Mouse (Mus musculus): ENCODE results near the gene Mepce. TPM values are rescaled to one million over a fixed set of nuclear protein-coding genes. Genes with fewer than 3 reads are reported as not detected.

Mepce gene
- polyA plus RNA-seq, 1 experiment from 2014 or later: 17.0 TPM

DNA sequence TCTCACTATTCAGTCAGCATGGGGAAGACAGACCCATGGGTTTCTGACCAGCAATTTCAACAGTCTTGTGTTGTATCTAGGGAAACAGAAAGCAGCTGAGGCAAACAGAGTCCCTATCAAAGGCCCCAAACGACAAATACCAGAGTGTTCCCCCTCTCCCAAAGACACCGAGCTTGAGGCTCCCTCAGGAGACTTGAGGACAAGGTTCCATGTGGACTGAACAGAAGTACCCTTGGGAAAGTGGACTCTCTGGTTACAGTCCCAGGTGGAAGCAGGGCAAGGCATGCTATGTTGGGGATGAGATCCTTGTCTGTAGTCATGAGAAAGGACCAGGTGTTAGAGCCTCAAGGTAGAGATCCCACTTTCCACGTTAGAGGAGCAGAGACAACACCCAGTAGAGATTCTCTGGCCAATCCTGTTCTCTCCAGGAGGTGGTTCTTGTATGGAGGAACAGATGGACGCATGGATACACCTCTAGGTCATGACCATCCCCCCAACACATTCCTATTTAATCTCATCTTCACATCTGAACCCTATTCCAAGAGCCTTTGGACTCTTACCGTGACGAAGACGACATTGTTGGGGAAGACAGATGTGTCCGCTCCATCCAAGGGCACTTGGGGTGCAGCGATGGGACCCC lies 3.4 kb downstream of the Mepce start:
- Histone ChIP-seq H3K4me2 (ENCODE audit: low read depth, low read length) (peak overlapping the region; percentile 76), H3K4me1 (ENCODE audit: control insufficient read depth, insufficient read depth, low read length) (peaks cover 36% of the 10 kb centered on the region), H3K9me3 (ENCODE audit: control insufficient read depth, low read length) (no peaks in the 10 kb centered on the region), H3K27me3 (ENCODE audit: control insufficient read depth, insufficient read depth, low read length) (no peaks in the 10 kb centered on the region), H3K27ac (ENCODE audit: low read depth, low read length) (no peak overlapping the region), H3K36me3 (ENCODE audit: control insufficient read depth, insufficient read depth, low read length) (peaks cover 26% of the 10 kb centered on the region; the same call in 1 of the 2 replicates), H3K4me3 (ENCODE audit: low read depth, low read length) (peak overlapping the region; percentile 82), H3K9ac (replicated peaks; ENCODE audit: low read depth, low read length) (peak overlapping the region; percentile 50)
- WGBS: 74% methylated on average over 9 of the region's 9 CpGs
- no peak for ATAC-seq (ENCODE audit: low read depth)

DNA sequence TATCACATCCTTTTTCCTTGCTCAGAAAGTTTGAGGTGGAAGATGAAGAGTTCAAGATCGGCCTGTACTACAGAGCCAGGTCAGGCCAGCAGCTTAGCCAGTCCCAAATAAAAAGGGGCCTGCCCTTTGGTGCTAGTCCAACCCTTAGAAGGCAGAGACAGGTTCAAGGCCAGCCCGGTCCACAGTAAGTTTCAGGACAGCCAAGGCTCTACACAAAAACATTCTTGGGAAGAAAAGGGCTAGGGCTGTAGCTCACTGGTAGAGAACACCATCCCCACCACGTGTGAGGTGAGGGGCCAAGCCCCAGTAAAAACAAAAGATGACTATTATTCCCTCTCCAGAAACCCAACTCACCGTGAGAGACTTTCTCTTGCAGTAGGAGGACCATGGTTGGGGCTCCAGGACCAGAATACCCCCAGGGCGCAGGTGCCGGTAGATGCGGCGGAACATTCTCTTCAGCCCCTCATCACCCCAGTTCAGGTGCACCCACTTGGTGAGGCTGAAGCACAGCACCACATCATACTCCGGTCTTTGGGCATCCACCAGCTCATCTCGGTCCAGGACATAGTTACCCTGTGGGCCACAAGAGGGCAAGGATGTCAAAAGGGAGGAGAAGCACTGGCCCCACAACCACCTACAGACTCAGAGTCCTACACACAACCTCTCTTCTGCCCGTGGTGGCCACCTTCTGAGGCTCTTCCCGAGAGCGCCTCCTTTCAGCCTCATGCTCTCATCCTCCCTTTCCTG lies 4.5 kb downstream of the Mepce start:
- no peak for ATAC-seq (ENCODE audit: low read depth)
- peak overlapping the region; percentile 82 for H3K4me3 ChIP-seq (ENCODE audit: low read depth, low read length)
- 87% methylated on average over 13 of the region's 13 CpGs for WGBS
- H3K27me3 ChIP-seq (ENCODE audit: control insufficient read depth, insufficient read depth, low read length): no peaks in the 10 kb centered on the region
- H3K27ac ChIP-seq (ENCODE audit: low read depth, low read length): no peak overlapping the region
- no peaks in the 10 kb centered on the region for H3K9me3 ChIP-seq (ENCODE audit: control insufficient read depth, low read length)
- peaks cover 26% of the 10 kb centered on the region; the same call in 1 of the 2 replicates for H3K36me3 ChIP-seq (ENCODE audit: control insufficient read depth, insufficient read depth, low read length)
- H3K4me2 ChIP-seq (ENCODE audit: low read depth, low read length): peak overlapping the region; percentile 76
- H3K9ac ChIP-seq (replicated peaks; ENCODE audit: low read depth, low read length): peak overlapping the region; percentile 50
- H3K4me1 ChIP-seq (ENCODE audit: control insufficient read depth, insufficient read depth, low read length): peaks cover 36% of the 10 kb centered on the region

DNA sequence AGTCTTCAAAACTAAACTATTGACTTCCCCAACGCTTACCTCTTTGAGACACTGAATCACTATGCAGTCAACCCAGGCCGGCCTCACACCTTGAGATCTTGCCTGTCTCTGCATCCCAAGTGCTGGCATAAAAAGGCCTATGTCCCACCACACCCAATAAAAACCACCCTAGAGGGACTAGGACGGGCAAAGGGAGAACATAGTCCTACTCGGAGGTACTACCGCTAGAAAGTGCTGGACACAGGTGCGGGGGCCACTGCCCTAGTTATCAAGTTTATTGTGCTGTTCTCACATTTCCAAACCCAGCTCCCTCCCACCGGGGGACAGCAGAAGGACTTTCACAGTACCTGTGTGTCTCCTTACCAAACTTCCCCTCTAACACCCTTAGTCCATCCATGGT lies 5.8 kb downstream of the Mepce start:
- no peak overlapping the region for H3K9ac ChIP-seq (replicated peaks; ENCODE audit: low read depth, low read length)
- no peak overlapping the region for H3K4me2 ChIP-seq (ENCODE audit: low read depth, low read length)
- H3K9me3 ChIP-seq (ENCODE audit: control insufficient read depth, low read length): no peaks in the 10 kb centered on the region
- ATAC-seq (ENCODE audit: low read depth): no peak
- H3K4me3 ChIP-seq (ENCODE audit: low read depth, low read length): no peak overlapping the region
- peaks cover 26% of the 10 kb centered on the region; the same call in 1 of the 2 replicates for H3K36me3 ChIP-seq (ENCODE audit: control insufficient read depth, insufficient read depth, low read length)
- no peaks in the 10 kb centered on the region for H3K27me3 ChIP-seq (ENCODE audit: control insufficient read depth, insufficient read depth, low read length)
- no peak overlapping the region for H3K27ac ChIP-seq (ENCODE audit: low read depth, low read length)
- 95% methylated on average over 7 of the region's 7 CpGs for WGBS
- peaks cover 36% of the 10 kb centered on the region for H3K4me1 ChIP-seq (ENCODE audit: control insufficient read depth, insufficient read depth, low read length)

- Histone ChIP-seq H3K27ac (ENCODE audit: low read depth, low read length) (peak overlapping the region; percentile 71), H3K9ac (replicated peaks; ENCODE audit: low read depth, low read length) (peak overlapping the region; percentile 90), H3K36me3 (ENCODE audit: control insufficient read depth, insufficient read depth, low read length) (peaks cover 22% of the 10 kb centered on the region; the same call in 1 of the 2 replicates), H3K4me1 (ENCODE audit: control insufficient read depth, insufficient read depth, low read length) (peaks cover 26% of the 10 kb centered on the region), H3K4me2 (ENCODE audit: low read depth, low read length) (peak overlapping the region; percentile 96), H3K4me3 (ENCODE audit: low read depth, low read length) (peak overlapping the region; percentile 90), H3K27me3 (ENCODE audit: control insufficient read depth, insufficient read depth, low read length) (no peaks in the 10 kb centered on the region), H3K9me3 (ENCODE audit: control insufficient read depth, low read length) (no peaks in the 10 kb centered on the region)
- under 1% methylated on average over 75 of the region's 83 CpGs for WGBS
- peak; percentile 19; the same call in 1 of the 2 replicates for ATAC-seq (ENCODE audit: low read depth)
Measured at GRCm38 (mm10) chr5:137779053-137779933, 8.2 kb downstream of the Mepce start.

GRCm38 (mm10) chr5:137778635-137779034 lies 8.8 kb downstream of the Mepce start, which contains the start of gene Ppp1r35:
Ppp1r35 (plus strand) TSS chr5:137778849.
- 0% methylated on average over 31 of the region's 31 CpGs for WGBS
- peak within 1 kb of the TSS; percentile 71 for H3K27ac ChIP-seq (ENCODE audit: low read depth, low read length)
- H3K9ac ChIP-seq (replicated peaks; ENCODE audit: low read depth, low read length): peak within 1 kb of the TSS; percentile 90
- ATAC-seq (ENCODE audit: low read depth): peak; percentile 96
- peak within 1 kb of the TSS; percentile 96 for H3K4me2 ChIP-seq (ENCODE audit: low read depth, low read length)
- H3K4me3 ChIP-seq (ENCODE audit: low read depth, low read length): peak within 1 kb of the TSS; percentile 90
- H3K27me3 ChIP-seq (ENCODE audit: control insufficient read depth, insufficient read depth, low read length): no peaks in the 10 kb centered on the region
- no peaks in the 10 kb centered on the region for H3K9me3 ChIP-seq (ENCODE audit: control insufficient read depth, low read length)
- H3K4me1 ChIP-seq (ENCODE audit: control insufficient read depth, insufficient read depth, low read length): peaks cover 19% of the 10 kb centered on the region
- H3K36me3 ChIP-seq (ENCODE audit: control insufficient read depth, insufficient read depth, low read length): peaks cover 19% of the 10 kb centered on the region; the same call in 1 of the 2 replicates

DNA sequence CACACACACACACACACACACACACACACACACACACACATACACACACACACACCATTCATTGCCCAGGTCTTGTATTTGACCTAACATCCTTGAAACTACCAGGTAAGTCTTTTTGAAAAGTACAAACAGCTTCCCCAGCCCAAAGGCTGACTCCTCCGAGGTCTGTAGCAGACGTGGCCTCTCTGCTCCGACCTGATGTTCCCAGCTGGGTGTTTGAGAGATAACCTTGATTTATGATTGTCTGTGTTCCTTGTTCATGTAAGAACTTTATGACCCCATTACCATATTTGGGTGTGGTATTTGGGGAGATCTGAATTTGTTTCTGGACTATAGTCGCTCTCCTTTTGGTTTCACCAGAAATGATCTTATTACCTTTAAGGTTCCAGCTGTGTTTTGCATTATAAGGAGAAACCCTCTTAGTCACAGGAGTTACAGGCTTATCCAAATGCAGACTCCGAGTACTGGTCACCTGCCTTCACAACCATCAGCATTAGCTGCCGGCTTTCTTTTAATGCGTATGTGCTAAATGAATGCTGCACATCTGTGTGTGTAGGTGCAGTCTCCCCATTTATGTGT lies 10.1 kb downstream of the Mepce start:
- Histone ChIP-seq H3K9me3 (ENCODE audit: control insufficient read depth, low read length) (no peaks in the 10 kb centered on the region), H3K27ac (ENCODE audit: low read depth, low read length) (no peak overlapping the region), H3K4me2 (ENCODE audit: low read depth, low read length) (no peak overlapping the region), H3K27me3 (ENCODE audit: control insufficient read depth, insufficient read depth, low read length) (no peaks in the 10 kb centered on the region), H3K4me3 (ENCODE audit: low read depth, low read length) (no peak overlapping the region), H3K36me3 (ENCODE audit: control insufficient read depth, insufficient read depth, low read length) (peaks cover 13% of the 10 kb centered on the region; the same call in 1 of the 2 replicates), H3K9ac (replicated peaks; ENCODE audit: low read depth, low read length) (no peak overlapping the region), H3K4me1 (ENCODE audit: control insufficient read depth, insufficient read depth, low read length) (peaks cover 12% of the 10 kb centered on the region)
- no peak for ATAC-seq (ENCODE audit: low read depth)
- WGBS: 71% methylated on average over 7 of the region's 7 CpGs

DNA sequence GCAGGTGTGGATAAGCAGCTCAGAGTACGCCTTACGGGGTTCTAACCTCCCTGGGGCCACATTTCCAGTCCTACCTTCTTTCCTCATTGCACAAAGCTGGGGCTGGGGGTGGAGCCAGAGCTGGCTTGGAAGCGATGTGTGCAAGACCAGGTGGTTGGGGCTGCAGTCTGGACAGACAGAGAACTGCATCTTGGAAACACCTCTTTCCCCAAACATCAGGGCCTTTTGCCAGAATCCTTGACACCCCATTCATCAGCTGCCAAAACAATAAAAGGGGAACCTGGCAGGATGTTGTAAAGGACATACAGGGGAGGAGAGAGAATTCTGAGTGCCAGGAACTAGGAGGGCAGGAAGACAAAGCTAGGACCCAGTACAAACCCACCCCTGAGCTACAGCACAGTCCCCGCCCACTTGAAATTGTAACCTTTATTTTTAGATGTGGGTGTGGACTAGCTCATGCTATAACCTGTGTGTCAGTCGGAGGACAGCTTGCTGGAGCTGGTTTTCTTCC lies 11.0 kb downstream of the Mepce start:
- no peaks in the 10 kb centered on the region for H3K27me3 ChIP-seq (ENCODE audit: control insufficient read depth, insufficient read depth, low read length)
- no peak for ATAC-seq (ENCODE audit: low read depth)
- no peak overlapping the region for H3K27ac ChIP-seq (ENCODE audit: low read depth, low read length)
- H3K4me2 ChIP-seq (ENCODE audit: low read depth, low read length): no peak overlapping the region
- peaks cover 7% of the 10 kb centered on the region; the same call in 1 of the 2 replicates for H3K36me3 ChIP-seq (ENCODE audit: control insufficient read depth, insufficient read depth, low read length)
- peaks cover 12% of the 10 kb centered on the region for H3K4me1 ChIP-seq (ENCODE audit: control insufficient read depth, insufficient read depth, low read length)
- H3K9ac ChIP-seq (replicated peaks; ENCODE audit: low read depth, low read length): no peak overlapping the region
- no peaks in the 10 kb centered on the region for H3K9me3 ChIP-seq (ENCODE audit: control insufficient read depth, low read length)
- H3K4me3 ChIP-seq (ENCODE audit: low read depth, low read length): no peak overlapping the region
- WGBS: 42% methylated on average over 5 of the region's 5 CpGs

DNA sequence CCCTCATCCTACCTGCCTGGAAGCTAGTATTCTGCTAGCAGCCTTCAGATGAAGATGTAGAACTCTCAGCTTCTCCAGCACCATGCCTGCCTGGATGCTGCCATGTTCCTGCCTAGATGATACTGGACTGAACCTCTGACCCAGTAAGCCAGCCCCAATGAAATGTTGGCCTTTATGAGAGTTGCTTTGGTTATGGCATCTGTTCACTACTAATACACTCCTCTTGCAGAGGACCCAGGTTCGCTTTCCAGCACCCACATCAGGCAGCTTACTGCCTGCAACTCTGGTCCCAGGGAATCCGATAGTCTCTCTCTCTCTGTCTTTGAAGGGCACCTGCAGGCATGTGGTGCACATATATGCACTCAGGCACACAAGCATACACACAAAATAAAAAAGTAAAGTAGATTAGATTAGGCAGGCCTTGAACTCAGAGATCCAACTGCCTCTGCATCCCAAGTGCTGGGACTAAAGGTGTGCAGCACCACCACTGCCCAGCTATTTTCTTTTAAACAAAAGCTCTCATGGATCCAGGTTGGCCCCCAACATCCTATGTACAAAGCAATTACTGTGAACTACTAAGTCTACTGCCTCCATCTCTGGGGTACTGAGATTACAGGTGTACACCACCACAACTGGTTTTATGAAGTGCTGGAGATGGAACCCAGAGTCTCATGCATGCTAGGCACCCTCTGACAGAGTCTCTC lies 11.7 kb downstream of the Mepce start:
- Histone ChIP-seq H3K9me3 (ENCODE audit: control insufficient read depth, low read length) (no peaks in the 10 kb centered on the region), H3K4me1 (ENCODE audit: control insufficient read depth, insufficient read depth, low read length) (peaks cover 12% of the 10 kb centered on the region), H3K4me3 (ENCODE audit: low read depth, low read length) (no peak overlapping the region), H3K27me3 (ENCODE audit: control insufficient read depth, insufficient read depth, low read length) (no peaks in the 10 kb centered on the region), H3K27ac (ENCODE audit: low read depth, low read length) (no peak overlapping the region), H3K36me3 (ENCODE audit: control insufficient read depth, insufficient read depth, low read length) (peaks cover 5% of the 10 kb centered on the region; the same call in 1 of the 2 replicates), H3K9ac (replicated peaks; ENCODE audit: low read depth, low read length) (no peak overlapping the region), H3K4me2 (ENCODE audit: low read depth, low read length) (no peak overlapping the region)
- WGBS: 84% methylated on average over 2 of the region's 2 CpGs
- ATAC-seq (ENCODE audit: low read depth): no peak

Data from neural tube, embryonic 14.5 days (tissue).